In genomic region chr7:99559091-99559490, GRCm38 (mm10) we compare ENCODE assay signal across 10 mouse cellular contexts. TPM values are rescaled to one million over a fixed set of nuclear protein-coding genes. Genes with fewer than 3 reads are reported as not detected.
A peak's percentile ranks its signal among the peaks of the same experiment; 100 is the strongest.
DNase-seq lines count a peak whose midpoint lies in the region; ATAC-seq and TF ChIP-seq lines count a peak whose summit lies in the region.
"Had no signal": no experiment of that assay in that cellular context is flagged by ENCODE, and none has a peak within 500 bp of the region (broad histone marks: within the 10 kb centered on the region; RNA-seq: fewer than 3 reads in every experiment).

No protein-coding gene starts in this region.

- WGBS in forebrain, embryonic 13.5 days, result 8% methylated on average over 11 of the region's 11 CpGs
- 7% methylated on average over 11 of the region's 11 CpGs for WGBS in midbrain, embryonic 11.5 days
- 30% methylated on average over 11 of the region's 11 CpGs for WGBS in kidney, embryonic 15.5 days

- TF ChIP-seq CTCF in ES-Bruce4 (IDR thresholded peaks at IDR 0.05; ENCODE audit: low read depth, low read length), result no peak

- peak; percentile 81 for TF ChIP-seq EP300 in ES-Bruce4 (IDR thresholded peaks at IDR 0.05; ENCODE audit: insufficient read depth, low read depth, low read length)

- H3K36me3 ChIP-seq in ES-Bruce4 (ENCODE audit: control insufficient read depth, insufficient read depth, low read length, poor library complexity, severe bottlenecking), result no peaks in the 10 kb centered on the region
- no peaks in the 10 kb centered on the region for H3K36me3 ChIP-seq in forebrain, embryonic 13.5 days (ENCODE audit: poor library complexity, severe bottlenecking)
- no peaks in the 10 kb centered on the region for H3K36me3 ChIP-seq in midbrain, embryonic 11.5 days (ENCODE audit: control insufficient read depth, insufficient read depth, low read length)
- no peaks in the 10 kb centered on the region for H3K36me3 ChIP-seq in kidney, embryonic 15.5 days
- H3K36me3 ChIP-seq: limb, embryonic 13.5 days had no signal

- TF ChIP-seq POLR2A in ES-Bruce4 (IDR thresholded peaks at IDR 0.05; ENCODE audit: insufficient read depth, low read length), result no peak

- peak overlapping the region; percentile 24 for H3K4me2 ChIP-seq in forebrain, embryonic 13.5 days
- peak overlapping the region; percentile 5; the same call in 1 of the 2 replicates for H3K4me2 ChIP-seq in midbrain, embryonic 11.5 days
- no peak overlapping the region for H3K4me2 ChIP-seq in kidney, embryonic 15.5 days
- H3K4me2 ChIP-seq: limb, embryonic 13.5 days had no signal

- no peak overlapping the region for H3K4me3 ChIP-seq in ES-Bruce4 (ENCODE audit: low read depth, low read length)
- H3K4me3 ChIP-seq in forebrain, embryonic 13.5 days, result 0 out of 2 replicates have a peak overlapping the region, but pooled peaks have one; percentile 1
- H3K4me3 ChIP-seq in midbrain, embryonic 11.5 days (ENCODE audit: low read depth, low read length), result no peak overlapping the region
- H3K4me3 ChIP-seq in kidney, embryonic 15.5 days (replicated peaks), result no peak overlapping the region
- H3K4me3 ChIP-seq: limb, embryonic 13.5 days had no signal

- no peak overlapping the region for H3K9ac ChIP-seq in ES-Bruce4 (ENCODE audit: low read depth, poor library complexity, severe bottlenecking)
- peak overlapping the region; percentile 26; the same call in 1 of the 2 replicates for H3K9ac ChIP-seq in forebrain, embryonic 13.5 days
- peak overlapping the region; percentile 43 for H3K9ac ChIP-seq in midbrain, embryonic 11.5 days (ENCODE audit: low read length)
- no peak overlapping the region for H3K9ac ChIP-seq in kidney, embryonic 15.5 days
- H3K9ac ChIP-seq: limb, embryonic 13.5 days had no signal

- H3K9me3 ChIP-seq in ES-Bruce4 (replicated peaks; ENCODE audit: control insufficient read depth, insufficient read depth, low read length, poor library complexity, severe bottlenecking), result no peaks in the 10 kb centered on the region
- no peaks in the 10 kb centered on the region for H3K9me3 ChIP-seq in forebrain, embryonic 13.5 days (replicated peaks)
- H3K9me3 ChIP-seq in midbrain, embryonic 11.5 days (ENCODE audit: control insufficient read depth, low read length), result no peaks in the 10 kb centered on the region
- H3K9me3 ChIP-seq in kidney, embryonic 15.5 days (replicated peaks), result no peaks in the 10 kb centered on the region
- H3K9me3 ChIP-seq: limb, embryonic 13.5 days had no signal

- ATAC-seq in frontal cortex, adult (ENCODE audit: low TSS enrichment), result peak; percentile 36; the same call in 1 of the 2 replicates
- peak; percentile 46; the same call in 1 of the 2 replicates for ATAC-seq in forebrain, embryonic 13.5 days
- peak; percentile 35; the same call in 1 of the 2 replicates for ATAC-seq in midbrain, embryonic 11.5 days (ENCODE audit: low FRiP score)
- ATAC-seq in monocyte, adult 5-6 weeks (replicated peaks; ENCODE audit: insufficient number of reproducible peaks, low FRiP score, low TSS enrichment, poor library complexity, severe bottlenecking), result no peak
- ATAC-seq in kidney, embryonic 15.5 days (replicated peaks; ENCODE audit: low FRiP score), result no peak

- H3K27me3 ChIP-seq in ES-Bruce4 (ENCODE audit: control insufficient read depth, insufficient read depth, low read length, poor library complexity, severe bottlenecking), result no peaks in the 10 kb centered on the region
- no peaks in the 10 kb centered on the region for H3K27me3 ChIP-seq in forebrain, embryonic 13.5 days
- H3K27me3 ChIP-seq in midbrain, embryonic 11.5 days (ENCODE audit: control insufficient read depth, insufficient read depth, low read length), result no peaks in the 10 kb centered on the region
- H3K27me3 ChIP-seq in kidney, embryonic 15.5 days, result no peaks in the 10 kb centered on the region
- H3K27me3 ChIP-seq: limb, embryonic 13.5 days had no signal

- no peak for DNase-seq in frontal cortex, postnatal 10 days (ENCODE audit: low spot score in 2 of 2)
- no peak for DNase-seq in midbrain, embryonic 11.5 days (ENCODE audit: low spot score, missing footprints)
- no peak for DNase-seq in spleen, adult 18-20 months
- DNase-seq: lung, postnatal 14 days had no signal

- peaks cover 6% of the 10 kb centered on the region for H3K4me1 ChIP-seq in ES-Bruce4 (ENCODE audit: control insufficient read depth, insufficient read depth, low read length)
- peaks cover 28% of the 10 kb centered on the region for H3K4me1 ChIP-seq in forebrain, embryonic 13.5 days
- peaks cover 15% of the 10 kb centered on the region for H3K4me1 ChIP-seq in midbrain, embryonic 11.5 days (ENCODE audit: control insufficient read depth, insufficient read depth, low read length)
- peaks cover 49% of the 10 kb centered on the region for H3K4me1 ChIP-seq in kidney, embryonic 15.5 days

- no peak overlapping the region for H3K27ac ChIP-seq in ES-Bruce4 (ENCODE audit: insufficient read depth, low read length)
- peak overlapping the region; percentile 60 for H3K27ac ChIP-seq in forebrain, embryonic 13.5 days
- no peak overlapping the region for H3K27ac ChIP-seq in midbrain, embryonic 11.5 days (ENCODE audit: low read depth, low read length)
- H3K27ac ChIP-seq in kidney, embryonic 15.5 days, result no peak overlapping the region
- H3K27ac ChIP-seq: limb, embryonic 13.5 days had no signal

RNA-seq across cellular contexts. Expression of gene Arrb1, which starts 23.8 kb away (rescaled TPM):
- 28.9 and 31.7 TPM in 2 replicates for polyA plus RNA-seq in ES-Bruce4 (2011; ENCODE audit: insufficient read depth, insufficient read length, low read depth, missing spikeins)
- polyA plus RNA-seq in forebrain, embryonic 13.5 days (2015; fragmentation: Nextera tagmentation; extraction: Ambion mirVana), result 7.4 and 10.6 TPM in 2 replicates
- polyA plus RNA-seq in midbrain, embryonic 11.5 days (2014; fragmentation: Nextera tagmentation; extraction: Ambion mirVana), result 4.1 and 4.6 TPM in 2 replicates
- total RNA-seq in monocyte, adult 5-6 weeks (2017), result 70.1 to 101 TPM (median 79.0 TPM) in 3 replicates
- 9.4 and 11.7 TPM in 2 replicates for polyA plus RNA-seq in kidney, embryonic 15.5 days (2015; fragmentation: Nextera tagmentation; extraction: Ambion mirVana)

Comparison
In these comparisons a context has a peak if more than half of its experiments do, and no peak if none do; other contexts are left out.
1. ATAC-seq: peak in frontal cortex, adult (single experiment), forebrain, embryonic 13.5 days (single experiment) and midbrain, embryonic 11.5 days (single experiment); none in monocyte, adult 5-6 weeks (single experiment) and kidney, embryonic 15.5 days (single experiment).
2. H3K9ac ChIP-seq: peak in forebrain, embryonic 13.5 days (single experiment) and midbrain, embryonic 11.5 days (single experiment); none in ES-Bruce4 (single experiment) and kidney, embryonic 15.5 days (single experiment).